Comparison of ENCODE assay signal across 32 mouse cellular contexts in the genomic region with DNA sequence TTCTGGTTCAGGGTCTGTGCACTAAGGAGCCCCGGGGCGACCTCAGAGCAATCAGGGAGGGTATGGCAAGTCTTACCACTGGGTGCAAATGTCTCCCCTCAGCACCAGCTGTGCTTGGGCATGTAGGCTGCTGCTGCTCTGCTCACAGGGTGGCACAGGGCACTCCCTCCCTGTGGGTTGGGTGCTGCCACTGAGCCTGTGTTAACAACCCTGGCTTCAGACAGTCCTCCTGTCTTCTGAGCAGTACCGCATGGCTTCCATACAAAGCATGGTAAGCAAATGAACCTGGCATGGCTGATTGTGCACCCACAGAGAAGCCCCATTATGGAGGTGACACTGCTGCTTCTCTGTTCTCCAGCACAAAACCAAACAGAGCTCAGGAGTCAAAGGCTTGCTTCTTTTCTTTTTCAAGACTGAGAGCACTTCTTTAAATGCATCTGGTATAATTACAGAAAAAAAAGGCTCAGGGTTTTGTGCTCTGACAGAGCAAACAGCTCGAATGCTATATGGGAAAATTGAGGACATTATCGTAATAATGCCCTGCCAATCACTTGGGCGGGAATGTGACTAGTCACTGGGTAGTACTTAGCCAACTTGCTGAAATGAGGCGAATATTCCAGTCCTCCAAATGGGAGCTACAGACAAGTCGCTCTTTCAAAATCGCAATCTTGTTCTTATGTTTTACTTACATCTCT. TPM values are rescaled to one million over a fixed set of nuclear protein-coding genes. Genes with fewer than 3 reads are reported as not detected.
DNase-seq lines count a peak whose midpoint lies in the region; ATAC-seq and TF ChIP-seq lines count a peak whose summit lies in the region.
"Had no signal": no experiment of that assay in that cellular context is flagged by ENCODE, and none has a peak within 500 bp of the region (broad histone marks: within the 10 kb centered on the region; RNA-seq: fewer than 3 reads in every experiment).

No protein-coding gene starts in this region.

- H3K27me3 ChIP-seq in hindbrain, embryonic 10.5 days (ENCODE audit: insufficient read depth, poor library complexity, severe bottlenecking) = peaks cover 67% of the 10 kb centered on the region
- H3K27me3 ChIP-seq in hindbrain, embryonic 13.5 days = peaks cover 33% of the 10 kb centered on the region
- H3K27me3 ChIP-seq in forebrain, embryonic 11.5 days (ENCODE audit: control insufficient read depth, insufficient read depth, low read length) = peaks cover 15% of the 10 kb centered on the region
- no peaks in the 10 kb centered on the region; the same call in 1 of the 2 replicates for H3K27me3 ChIP-seq in forebrain, postnatal 0 days (ENCODE audit: insufficient read depth, low read length)
- H3K27me3 ChIP-seq in midbrain, embryonic 15.5 days (replicated peaks) = peaks cover 20% of the 10 kb centered on the region
- peaks cover 11% of the 10 kb centered on the region for H3K27me3 ChIP-seq in heart, adult 2 months (ENCODE audit: control insufficient read depth, insufficient read depth, low read length)

- H3K9ac ChIP-seq in hindbrain, embryonic 13.5 days = no peak overlapping the region
- no peak overlapping the region; the same call in 1 of the 2 replicates for H3K9ac ChIP-seq in forebrain, embryonic 11.5 days (ENCODE audit: low read length)
- H3K9ac ChIP-seq in forebrain, postnatal 0 days = no peak overlapping the region
- no peak overlapping the region for H3K9ac ChIP-seq in midbrain, embryonic 15.5 days
- no peak overlapping the region for H3K9ac ChIP-seq in heart, adult 2 months (ENCODE audit: low read depth, low read length)
- H3K9ac ChIP-seq: heart, embryonic 13.5 days; hindbrain, embryonic 14.5 days; neural tube, embryonic 12.5 days had no signal

- intact Hi-C loops in heart, adult 2 months (cut with DNase I) = no loop called here

- TF ChIP-seq CTCF in forebrain, postnatal 0 days (IDR thresholded peaks at IDR 0.05; ENCODE audit: low read depth) = no peak
- TF ChIP-seq CTCF in heart, adult 2 months (IDR thresholded peaks at IDR 0.05) = no peak

- no peak overlapping the region for H3K4me3 ChIP-seq in hindbrain, embryonic 10.5 days
- no peak overlapping the region for H3K4me3 ChIP-seq in hindbrain, embryonic 13.5 days
- H3K4me3 ChIP-seq in forebrain, embryonic 11.5 days (ENCODE audit: low read depth, low read length) = no peak overlapping the region
- no peak overlapping the region for H3K4me3 ChIP-seq in forebrain, postnatal 0 days (ENCODE audit: low read depth, low read length)
- no peak overlapping the region for H3K4me3 ChIP-seq in midbrain, embryonic 15.5 days
- H3K4me3 ChIP-seq in heart, adult 2 months = no peak overlapping the region
- H3K4me3 ChIP-seq: heart, embryonic 13.5 days; limb, embryonic 10.5 days; neural tube, embryonic 12.5 days had no signal

- no peak overlapping the region for H3K4me2 ChIP-seq in hindbrain, embryonic 13.5 days
- no peak overlapping the region for H3K4me2 ChIP-seq in forebrain, embryonic 11.5 days (ENCODE audit: low read depth, low read length, severe bottlenecking)
- no peak overlapping the region for H3K4me2 ChIP-seq in forebrain, postnatal 0 days (ENCODE audit: low read depth)
- H3K4me2 ChIP-seq in midbrain, embryonic 15.5 days = no peak overlapping the region
- H3K4me2 ChIP-seq: heart, embryonic 13.5 days; hindbrain, embryonic 14.5 days; neural tube, embryonic 12.5 days had no signal

- 61% methylated on average over 9 of the region's 9 CpGs for WGBS in hindbrain, embryonic 10.5 days
- 55% methylated on average over 9 of the region's 9 CpGs for WGBS in hindbrain, embryonic 13.5 days
- 57% methylated on average over 9 of the region's 9 CpGs for WGBS in forebrain, embryonic 11.5 days
- WGBS in forebrain, postnatal 0 days = 31% methylated on average over 9 of the region's 9 CpGs
- 42% methylated on average over 9 of the region's 9 CpGs for WGBS in midbrain, embryonic 15.5 days
- 86% methylated on average over 9 of the region's 9 CpGs for WGBS in heart, adult 2 months

- no peak for TF ChIP-seq POLR2A in heart, adult 2 months (IDR thresholded peaks at IDR 0.05; ENCODE audit: insufficient read depth, low read depth, low read length)

- ATAC-seq in hindbrain, embryonic 13.5 days (ENCODE audit: low FRiP score) = no peak
- peak; percentile 40 for ATAC-seq in forebrain, embryonic 11.5 days (replicated peaks; ENCODE audit: low FRiP score)
- peak; percentile 60 for ATAC-seq in forebrain, postnatal 0 days
- ATAC-seq in midbrain, embryonic 15.5 days (replicated peaks) = no peak

- no peak for TF ChIP-seq EP300 in heart, adult 2 months (IDR thresholded peaks at IDR 0.05; ENCODE audit: insufficient read depth, low read depth, low read length)

- DNase-seq in hindbrain, embryonic 10.5 days (ENCODE audit: low spot score) = no peak
- DNase-seq in forebrain, embryonic 11.5 days (ENCODE audit: low spot score) = no peak
- DNase-seq in forebrain, postnatal 0 days = peak; percentile 50
- no peak for DNase-seq in heart, adult 2 months
- no peak for DNase-seq in cerebellum, adult 11 months
- DNase-seq in lung, adult 18-20 months = no peak
- DNase-seq: adrenal gland, postnatal 25 days; cerebellum, adult 11-12 months; cerebellum, postnatal 14 days; heart, postnatal 14 days; kidney, adult 2 months; layer of hippocampus, adult 9-11 months; liver; lung, postnatal 10 days; retina, postnatal 1 day; right cerebral cortex, postnatal 25 days; thymus, postnatal 25 days had no signal

- H3K79me2 ChIP-seq in heart, adult 2 months (replicated peaks; ENCODE audit: control insufficient read depth, insufficient read depth, low read length) = no peaks in the 10 kb centered on the region

- no peaks in the 10 kb centered on the region for H3K9me3 ChIP-seq in hindbrain, embryonic 10.5 days
- H3K9me3 ChIP-seq in hindbrain, embryonic 13.5 days = no peaks in the 10 kb centered on the region
- H3K9me3 ChIP-seq in forebrain, embryonic 11.5 days (ENCODE audit: control insufficient read depth, low read length) = no peaks in the 10 kb centered on the region
- no peaks in the 10 kb centered on the region for H3K9me3 ChIP-seq in forebrain, postnatal 0 days (ENCODE audit: low read length)
- H3K9me3 ChIP-seq in midbrain, embryonic 15.5 days = no peaks in the 10 kb centered on the region
- H3K9me3 ChIP-seq: heart, embryonic 13.5 days; limb, embryonic 10.5 days; neural tube, embryonic 12.5 days had no signal

- no peaks in the 10 kb centered on the region for H3K36me3 ChIP-seq in hindbrain, embryonic 10.5 days
- H3K36me3 ChIP-seq in hindbrain, embryonic 13.5 days = no peaks in the 10 kb centered on the region
- no peaks in the 10 kb centered on the region for H3K36me3 ChIP-seq in forebrain, embryonic 11.5 days (ENCODE audit: control insufficient read depth, insufficient read depth, low read length)
- H3K36me3 ChIP-seq in forebrain, postnatal 0 days (ENCODE audit: insufficient read depth) = no peaks in the 10 kb centered on the region
- H3K36me3 ChIP-seq in midbrain, embryonic 15.5 days (replicated peaks) = no peaks in the 10 kb centered on the region
- no peaks in the 10 kb centered on the region for H3K36me3 ChIP-seq in heart, adult 2 months (ENCODE audit: control insufficient read depth, insufficient read depth, low read length)
- H3K36me3 ChIP-seq: heart, embryonic 13.5 days; limb, embryonic 10.5 days; neural tube, embryonic 12.5 days had no signal

- H3K4me1 ChIP-seq in hindbrain, embryonic 10.5 days (replicated peaks) = peaks cover 60% of the 10 kb centered on the region
- H3K4me1 ChIP-seq in hindbrain, embryonic 13.5 days (replicated peaks) = peaks cover 43% of the 10 kb centered on the region
- peaks cover 29% of the 10 kb centered on the region for H3K4me1 ChIP-seq in forebrain, embryonic 11.5 days (replicated peaks; ENCODE audit: control insufficient read depth, insufficient read depth, low read length)
- peaks cover 7% of the 10 kb centered on the region; the same call in 1 of the 2 replicates for H3K4me1 ChIP-seq in forebrain, postnatal 0 days (ENCODE audit: insufficient read depth)
- H3K4me1 ChIP-seq in midbrain, embryonic 15.5 days = peaks cover 36% of the 10 kb centered on the region
- no peaks in the 10 kb centered on the region for H3K4me1 ChIP-seq in heart, adult 2 months (ENCODE audit: control insufficient read depth, insufficient read depth, low read length)

- 0 out of 2 replicates have a peak overlapping the region, but pooled peaks have one; percentile 3 for H3K27ac ChIP-seq in hindbrain, embryonic 10.5 days
- H3K27ac ChIP-seq in hindbrain, embryonic 13.5 days = no peak overlapping the region
- H3K27ac ChIP-seq in forebrain, embryonic 11.5 days (ENCODE audit: low read depth, low read length) = peak overlapping the region; percentile 59
- peak overlapping the region; percentile 11; the same call in 1 of the 2 replicates for H3K27ac ChIP-seq in forebrain, postnatal 0 days (ENCODE audit: low read depth, low read length)
- H3K27ac ChIP-seq in midbrain, embryonic 15.5 days = peak overlapping the region; percentile 28; the same call in 1 of the 2 replicates
- H3K27ac ChIP-seq in heart, adult 2 months = no peak overlapping the region
- H3K27ac ChIP-seq: heart, embryonic 13.5 days; hindbrain, embryonic 14.5 days; kidney, postnatal 0 days; limb, embryonic 10.5 days; neural tube, embryonic 12.5 days had no signal

RNA-seq across cellular contexts. Expression of gene Slc18a2, which starts 4.3 kb away (rescaled TPM):
- 11.7 and 13.6 TPM in 2 replicates for polyA plus RNA-seq in hindbrain, embryonic 10.5 days (2016; fragmentation: Nextera tagmentation; extraction: Ambion mirVana)
- polyA plus RNA-seq in hindbrain, embryonic 13.5 days (2015; fragmentation: Nextera tagmentation; extraction: Ambion mirVana) = 15.1 and 16.3 TPM in 2 replicates
- 19.3 and 19.7 TPM in 2 replicates for polyA plus RNA-seq in forebrain, embryonic 11.5 days (2014; fragmentation: Nextera tagmentation; extraction: Ambion mirVana)
- total RNA-seq in forebrain, postnatal 0 days (2014; rRNA removed) = 7.8 and 9.3 TPM in 2 replicates
- 7.7 and 15.0 TPM in 2 replicates for polyA plus RNA-seq in forebrain, postnatal 0 days (2015; fragmentation: Nextera tagmentation; extraction: Ambion mirVana)
- 21.8 and 28.3 TPM in 2 replicates for polyA plus RNA-seq in midbrain, embryonic 15.5 days (2015; fragmentation: Nextera tagmentation; extraction: Ambion mirVana)
- total RNA-seq in heart, adult 2 months (2021) = under 1 TPM; 0.80 to 0.94 TPM
- polyA plus RNA-seq in heart, adult 2 months (2012; rRNA removed) = 0.61 and 0.94 TPM in 2 replicates

RNA-seq across cellular contexts. Expression of gene Kcnk18, which starts 46.0 kb away (rescaled TPM):
- not detected in 2 replicates for polyA plus RNA-seq in hindbrain, embryonic 10.5 days (2016; fragmentation: Nextera tagmentation; extraction: Ambion mirVana)
- not detected in 2 replicates for polyA plus RNA-seq in hindbrain, embryonic 13.5 days (2015; fragmentation: Nextera tagmentation; extraction: Ambion mirVana)
- polyA plus RNA-seq in forebrain, embryonic 11.5 days (2014; fragmentation: Nextera tagmentation; extraction: Ambion mirVana) = not detected in 2 replicates
- total RNA-seq in forebrain, postnatal 0 days (2014; rRNA removed) = 0.08 TPM in 1 of 2 replicates, not detected in the other
- 0.08 TPM in 1 of 2 replicates, not detected in the other for polyA plus RNA-seq in forebrain, postnatal 0 days (2015; fragmentation: Nextera tagmentation; extraction: Ambion mirVana)
- not detected in 2 replicates for polyA plus RNA-seq in midbrain, embryonic 15.5 days (2015; fragmentation: Nextera tagmentation; extraction: Ambion mirVana)
- total RNA-seq in heart, adult 2 months (2021) = not detected
- not detected in 2 replicates for polyA plus RNA-seq in heart, adult 2 months (2012; rRNA removed)
- total RNA-seq: adrenal gland, postnatal 25 days; gastrocnemius, adult 8-10 months; granulocyte monocyte progenitor cell, adult 5-6 weeks; heart, postnatal 14 days; left cerebral cortex, adult 8-10 months had no signal
- polyA plus RNA-seq: embryonic facial prominence, embryonic 11.5 days; heart, embryonic 13.5 days; hindbrain, embryonic 14.5 days; intestine, embryonic 14.5 days; kidney, adult 2 months; kidney, postnatal 0 days; large intestine, adult 2 months; limb, embryonic 10.5 days; liver, embryonic 16.5 days; neural tube, embryonic 12.5 days; spleen, adult 2 months had no signal

RNA-seq across cellular contexts. Expression of gene Rps12-ps3, which starts 57.1 kb away (rescaled TPM):
- 3.3 and 17.4 TPM in 2 replicates for polyA plus RNA-seq in hindbrain, embryonic 10.5 days (2016; fragmentation: Nextera tagmentation; extraction: Ambion mirVana)
- polyA plus RNA-seq in hindbrain, embryonic 13.5 days (2015; fragmentation: Nextera tagmentation; extraction: Ambion mirVana) = 5.4 and 8.9 TPM in 2 replicates
- 9.5 and 13.5 TPM in 2 replicates for polyA plus RNA-seq in forebrain, embryonic 11.5 days (2014; fragmentation: Nextera tagmentation; extraction: Ambion mirVana)
- 79.8 and 91.9 TPM in 2 replicates for total RNA-seq in forebrain, postnatal 0 days (2014; rRNA removed)
- polyA plus RNA-seq in forebrain, postnatal 0 days (2015; fragmentation: Nextera tagmentation; extraction: Ambion mirVana) = 3.6 and 6.9 TPM in 2 replicates
- 7.3 and 8.0 TPM in 2 replicates for polyA plus RNA-seq in midbrain, embryonic 15.5 days (2015; fragmentation: Nextera tagmentation; extraction: Ambion mirVana)
- 100 to 1,000 TPM; 251 to 301 TPM for total RNA-seq in heart, adult 2 months (2021)
- polyA plus RNA-seq in heart, adult 2 months (2012; rRNA removed) = 728 and 927 TPM in 2 replicates

Comparison
In these comparisons a context has a peak if more than half of its experiments do, and no peak if none do; other contexts are left out.
1. H3K27ac ChIP-seq: peak in hindbrain, embryonic 10.5 days (single experiment), forebrain, embryonic 11.5 days (single experiment), forebrain, postnatal 0 days (single experiment) and midbrain, embryonic 15.5 days (single experiment); none in hindbrain, embryonic 13.5 days (single experiment) and heart, adult 2 months (single experiment).
2. ATAC-seq: peak in forebrain, embryonic 11.5 days (single experiment) and forebrain, postnatal 0 days (single experiment); none in hindbrain, embryonic 13.5 days (single experiment) and midbrain, embryonic 15.5 days (single experiment).
3. RNA of gene Rps12-ps3, which starts 57.1 kb away (polyA plus RNA-seq): 728 to 927 TPM in heart, adult 2 months; 3.3 to 17.4 TPM in hindbrain, embryonic 10.5 days, 9.5 to 13.5 TPM in forebrain, embryonic 11.5 days, 5.4 to 8.9 TPM in hindbrain, embryonic 13.5 days, 7.3 to 8.0 TPM in midbrain, embryonic 15.5 days and 3.6 to 6.9 TPM in forebrain, postnatal 0 days; every median in the first group is over 10 times any median in the second.